Mouse (Mus musculus): ENCODE measurements around the gene Ppp1r37. TPM values are rescaled to one million over a fixed set of nuclear protein-coding genes. Genes with fewer than 3 reads are reported as not detected.

The Ppp1r37 gene
- polyA plus RNA-seq, 1 experiment from 2014 or later, result 18.3 TPM

DNA sequence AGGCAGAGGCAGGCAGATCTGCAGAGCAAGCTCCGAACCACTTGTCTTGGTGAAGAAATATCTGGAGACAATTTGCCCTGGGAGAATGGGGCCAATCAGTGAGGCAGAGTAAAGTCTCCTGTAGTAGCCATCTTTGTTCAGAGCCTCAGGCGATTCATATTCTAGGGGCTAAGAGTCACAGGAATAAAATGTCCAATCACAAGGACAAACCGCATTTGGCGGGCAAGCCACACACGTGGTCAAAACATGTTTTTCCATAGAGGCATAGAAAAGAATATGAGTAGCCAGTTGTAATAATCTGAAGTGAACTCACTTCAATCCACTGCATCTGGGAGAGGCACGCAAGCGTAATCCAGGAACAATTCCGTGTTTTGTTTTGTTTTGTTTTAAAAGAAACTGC lies 79.6 kb downstream of the Ppp1r37 start:
- Histone ChIP-seq H3K9me3 (ENCODE audit: control insufficient read depth, low read length) (no peaks in the 10 kb centered on the region), H3K4me2 (ENCODE audit: low read depth, low read length) (no peak overlapping the region), H3K27ac (ENCODE audit: low read length) (no peak overlapping the region), H3K9ac (ENCODE audit: low read length) (no peak overlapping the region), H3K4me3 (ENCODE audit: low read length) (no peak overlapping the region), H3K27me3 (ENCODE audit: control insufficient read depth, insufficient read depth, low read depth, low read length) (peaks cover 4% of the 10 kb centered on the region; the same call in 1 of the 2 replicates), H3K36me3 (ENCODE audit: control insufficient read depth, insufficient read depth, low read length) (no peaks in the 10 kb centered on the region), H3K4me1 (replicated peaks; ENCODE audit: control insufficient read depth, insufficient read depth, low read length) (no peaks in the 10 kb centered on the region)
- no peak for ATAC-seq (ENCODE audit: low read depth)
- 73% methylated on average over 8 of the region's 8 CpGs for WGBS

Other genes starting within 250 kb of the Ppp1r37 start
- gene Ercc1, start 218.3 kb downstream of the Ppp1r37 start, polyA plus RNA-seq (2015; fragmentation: Nextera tagmentation; extraction: Ambion mirVana), result 79.9 and 82.5 TPM in 2 replicates
- gene Cd3eap, start 203.6 kb downstream of the Ppp1r37 start, polyA plus RNA-seq (2015; fragmentation: Nextera tagmentation; extraction: Ambion mirVana), result 17.2 and 17.3 TPM in 2 replicates
- 4.9 TPM in 2 replicates for gene Ppp1r13l, start 203.3 kb downstream of the Ppp1r37 start, polyA plus RNA-seq (2015; fragmentation: Nextera tagmentation; extraction: Ambion mirVana)
- gene Ercc2, start 181.1 kb downstream of the Ppp1r37 start, polyA plus RNA-seq (2015; fragmentation: Nextera tagmentation; extraction: Ambion mirVana), result 15.9 and 17.4 TPM in 2 replicates
- gene Klc3, start 159.0 kb downstream of the Ppp1r37 start, polyA plus RNA-seq (2015; fragmentation: Nextera tagmentation; extraction: Ambion mirVana), result 17.5 and 19.7 TPM in 2 replicates
- gene Ckm, start 158.3 kb downstream of the Ppp1r37 start, polyA plus RNA-seq (2015; fragmentation: Nextera tagmentation; extraction: Ambion mirVana), result 78.9 and 137 TPM in 2 replicates
- gene Mark4, start 104.3 kb downstream of the Ppp1r37 start, polyA plus RNA-seq (2015; fragmentation: Nextera tagmentation; extraction: Ambion mirVana), result 5.2 TPM in 2 replicates
- 0.72 and 1.1 TPM in 2 replicates for gene Exoc3l2, start 99.7 kb downstream of the Ppp1r37 start, polyA plus RNA-seq (2015; fragmentation: Nextera tagmentation; extraction: Ambion mirVana)
- gene Bloc1s3, start 54.7 kb downstream of the Ppp1r37 start, polyA plus RNA-seq (2015; fragmentation: Nextera tagmentation; extraction: Ambion mirVana), result 1.4 TPM in 2 replicates
- 104 and 111 TPM in 2 replicates for gene Trappc6a, start 54.7 kb downstream of the Ppp1r37 start, polyA plus RNA-seq (2015; fragmentation: Nextera tagmentation; extraction: Ambion mirVana)
- gene Nkpd1, start 45.2 kb downstream of the Ppp1r37 start, polyA plus RNA-seq (2015; fragmentation: Nextera tagmentation; extraction: Ambion mirVana), result 0.16 TPM in 1 of 2 replicates, not detected in the other
- 0.40 and 0.57 TPM in 2 replicates for gene Zfp296, start 14.2 kb upstream of the Ppp1r37 start, polyA plus RNA-seq (2015; fragmentation: Nextera tagmentation; extraction: Ambion mirVana)
- gene Gemin7, start 14.5 kb upstream of the Ppp1r37 start, polyA plus RNA-seq (2015; fragmentation: Nextera tagmentation; extraction: Ambion mirVana), result 156 and 170 TPM in 2 replicates
- 41.4 and 43.5 TPM in 2 replicates for gene Clasrp, start 41.4 kb upstream of the Ppp1r37 start, polyA plus RNA-seq (2015; fragmentation: Nextera tagmentation; extraction: Ambion mirVana)
- gene Relb, start 66.4 kb upstream of the Ppp1r37 start, polyA plus RNA-seq (2015; fragmentation: Nextera tagmentation; extraction: Ambion mirVana), result 8.9 and 9.7 TPM in 2 replicates
- gene Clptm1, start 102.0 kb upstream of the Ppp1r37 start, polyA plus RNA-seq (2015; fragmentation: Nextera tagmentation; extraction: Ambion mirVana), result 70.3 and 73.5 TPM in 2 replicates
- gene Apoc2, start 114.9 kb upstream of the Ppp1r37 start, polyA plus RNA-seq (2015; fragmentation: Nextera tagmentation; extraction: Ambion mirVana), result 3.3 and 20.9 TPM in 2 replicates
- not detected in 2 replicates for gene Gm44805, start 118.3 kb upstream of the Ppp1r37 start, polyA plus RNA-seq (2015; fragmentation: Nextera tagmentation; extraction: Ambion mirVana)
- 0.34 and 6.1 TPM in 2 replicates for gene Apoc4, start 118.4 kb upstream of the Ppp1r37 start, polyA plus RNA-seq (2015; fragmentation: Nextera tagmentation; extraction: Ambion mirVana)
- gene Apoc1, start 129.6 kb upstream of the Ppp1r37 start, polyA plus RNA-seq (2015; fragmentation: Nextera tagmentation; extraction: Ambion mirVana), result 28.4 and 34.9 TPM in 2 replicates
- gene Apoe, start 136.1 kb upstream of the Ppp1r37 start, polyA plus RNA-seq (2015; fragmentation: Nextera tagmentation; extraction: Ambion mirVana), result 470 and 554 TPM in 2 replicates
- gene Tomm40, start 152.4 kb upstream of the Ppp1r37 start, polyA plus RNA-seq (2015; fragmentation: Nextera tagmentation; extraction: Ambion mirVana), result 82.0 and 87.4 TPM in 2 replicates
- gene Nectin2, start 187.4 kb upstream of the Ppp1r37 start, polyA plus RNA-seq (2015; fragmentation: Nextera tagmentation; extraction: Ambion mirVana), result 128 and 131 TPM in 2 replicates
- gene Bcam, start 207.9 kb upstream of the Ppp1r37 start, polyA plus RNA-seq (2015; fragmentation: Nextera tagmentation; extraction: Ambion mirVana), result 347 and 379 TPM in 2 replicates
- 17.8 and 18.8 TPM in 2 replicates for gene Cblc, start 233.7 kb upstream of the Ppp1r37 start, polyA plus RNA-seq (2015; fragmentation: Nextera tagmentation; extraction: Ambion mirVana)

Measured in lung, embryonic 16.5 days (tissue).